In genomic region chr7:92008702-92009101, GRCm38 (mm10) we compare ENCODE assay signal across 31 mouse cellular contexts.
"Had no signal": no experiment of that assay in that cellular context is flagged by ENCODE, and none has a peak within 500 bp of the region (broad histone marks: within the 10 kb centered on the region; RNA-seq: fewer than 3 reads in every experiment).

No protein-coding gene starts in this region.

- H3K4me1 ChIP-seq: limb, embryonic 10.5 days; limb, embryonic 12.5 days; limb, embryonic 13.5 days; limb, embryonic 15.5 days; liver, embryonic 12.5 days; liver, embryonic 13.5 days; liver, embryonic 15.5 days; lung, embryonic 15.5 days; megakaryocyte, embryonic 14.5 days; midbrain, embryonic 10.5 days; midbrain, embryonic 12.5 days; midbrain, embryonic 13.5 days; midbrain, embryonic 15.5 days; neural tube, embryonic 12.5 days had no signal

- ATAC-seq: liver, embryonic 12.5 days; liver, postnatal 0 days; lung, postnatal 0 days; midbrain, embryonic 13.5 days; midbrain, embryonic 15.5 days had no signal

- DNase-seq: left cerebral cortex, postnatal 4 days; liver; liver, embryonic 13.5 days; liver, postnatal 0 days; lung, adult 18-20 months; lung, adult 2 months; lung, embryonic 14.5 days; lung, postnatal 10 days; lung, postnatal 14 days; lung, postnatal 36 days; lung, postnatal 4 days; midbrain, embryonic 14.5 days had no signal

- H3K27me3 ChIP-seq: limb, embryonic 12.5 days; limb, embryonic 13.5 days; limb, embryonic 15.5 days; liver, embryonic 12.5 days; liver, embryonic 13.5 days; liver, embryonic 15.5 days; lung, embryonic 15.5 days; megakaryocyte, embryonic 14.5 days; midbrain, embryonic 12.5 days; midbrain, embryonic 13.5 days; midbrain, embryonic 15.5 days; neural tube, embryonic 12.5 days had no signal

- H3K4me2 ChIP-seq: limb, embryonic 12.5 days; limb, embryonic 13.5 days; limb, embryonic 15.5 days; liver, embryonic 11.5 days; liver, embryonic 12.5 days; liver, embryonic 13.5 days; liver, embryonic 15.5 days; lung, embryonic 14.5 days; lung, embryonic 15.5 days; midbrain, embryonic 11.5 days; midbrain, embryonic 12.5 days; midbrain, embryonic 13.5 days; midbrain, embryonic 15.5 days; neural tube, embryonic 12.5 days had no signal

- H3K36me3 ChIP-seq: limb, embryonic 10.5 days; limb, embryonic 12.5 days; limb, embryonic 13.5 days; limb, embryonic 15.5 days; liver, embryonic 12.5 days; liver, embryonic 13.5 days; liver, embryonic 15.5 days; lung, embryonic 15.5 days; midbrain, embryonic 10.5 days; midbrain, embryonic 12.5 days; midbrain, embryonic 13.5 days; midbrain, embryonic 15.5 days; neural tube, embryonic 12.5 days had no signal

- H3K4me3 ChIP-seq: limb, embryonic 10.5 days; limb, embryonic 12.5 days; limb, embryonic 13.5 days; limb, embryonic 15.5 days; liver, embryonic 12.5 days; liver, embryonic 13.5 days; liver, embryonic 15.5 days; lung, embryonic 15.5 days; megakaryocyte, embryonic 14.5 days; midbrain, embryonic 10.5 days; midbrain, embryonic 12.5 days; midbrain, embryonic 13.5 days; midbrain, embryonic 15.5 days; myocyte; neural tube, embryonic 12.5 days had no signal

- H3K27ac ChIP-seq: limb, embryonic 10.5 days; limb, embryonic 12.5 days; limb, embryonic 13.5 days; limb, embryonic 15.5 days; liver, embryonic 12.5 days; liver, embryonic 13.5 days; liver, embryonic 14.5 days; liver, embryonic 15.5 days; lung, embryonic 15.5 days; macrophage; midbrain, embryonic 10.5 days; midbrain, embryonic 12.5 days; midbrain, embryonic 13.5 days; midbrain, embryonic 15.5 days; neural tube, embryonic 12.5 days had no signal

- H3K9ac ChIP-seq: limb, embryonic 12.5 days; limb, embryonic 13.5 days; limb, embryonic 15.5 days; liver, embryonic 12.5 days; liver, embryonic 13.5 days; liver, embryonic 14.5 days; liver, embryonic 15.5 days; liver, postnatal 0 days; lung, embryonic 14.5 days; lung, embryonic 15.5 days; midbrain, embryonic 12.5 days; midbrain, embryonic 13.5 days; midbrain, embryonic 15.5 days; neural tube, embryonic 12.5 days had no signal

- H3K9me3 ChIP-seq: limb, embryonic 10.5 days; limb, embryonic 12.5 days; limb, embryonic 13.5 days; limb, embryonic 15.5 days; liver, embryonic 12.5 days; liver, embryonic 13.5 days; liver, embryonic 15.5 days; lung, embryonic 15.5 days; megakaryocyte, embryonic 14.5 days; midbrain, embryonic 10.5 days; midbrain, embryonic 12.5 days; midbrain, embryonic 13.5 days; midbrain, embryonic 15.5 days; neural tube, embryonic 12.5 days had no signal
